Comparison of ENCODE assay signal across 28 mouse cellular contexts in genomic region chr2:122172188-122172587, GRCm38 (mm10). TPM values are rescaled to one million over a fixed set of nuclear protein-coding genes. Genes with fewer than 3 reads are reported as not detected.
DNase-seq lines count a peak whose midpoint lies in the region; ATAC-seq and TF ChIP-seq lines count a peak whose summit lies in the region.
"Had no signal": no experiment of that assay in that cellular context is flagged by ENCODE, and none has a peak within 500 bp of the region (broad histone marks: within the 10 kb centered on the region; RNA-seq: fewer than 3 reads in every experiment).

No protein-coding gene starts in this region.

- no peak for TF ChIP-seq POLR2A in thymus, adult 2 months (IDR thresholded peaks at IDR 0.05; ENCODE audit: control insufficient read depth, extremely low read depth, insufficient read depth, low read length, poor library complexity)

- H3K4me2 ChIP-seq in lung, embryonic 16.5 days (ENCODE audit: low read depth, low read length) = no peak overlapping the region
- H3K4me2 ChIP-seq: embryonic facial prominence, embryonic 13.5 days; heart, embryonic 13.5 days; hindbrain, embryonic 13.5 days; midbrain, embryonic 12.5 days; neural tube, embryonic 12.5 days had no signal

- H3K27ac ChIP-seq in lung, embryonic 16.5 days (ENCODE audit: low read length) = no peak overlapping the region
- H3K27ac ChIP-seq in thymus, adult 2 months (ENCODE audit: control insufficient read depth, insufficient read depth, low read length) = no peak overlapping the region
- H3K27ac ChIP-seq: embryonic facial prominence, embryonic 13.5 days; heart, adult 2 months; heart, embryonic 13.5 days; hindbrain, embryonic 13.5 days; midbrain, embryonic 12.5 days; neural tube, embryonic 12.5 days had no signal

- H3K9ac ChIP-seq in lung, embryonic 16.5 days (ENCODE audit: low read length) = no peak overlapping the region
- H3K9ac ChIP-seq: embryonic facial prominence, embryonic 13.5 days; heart, embryonic 13.5 days; hindbrain, embryonic 13.5 days; midbrain, embryonic 12.5 days; neural tube, embryonic 12.5 days had no signal

- TF ChIP-seq CTCF in thymus, adult 2 months (IDR thresholded peaks at IDR 0.05; ENCODE audit: borderline replicate concordance, control insufficient read depth, extremely low read depth, insufficient read depth, low read length, poor library complexity) = no peak

- ATAC-seq in frontal cortex, adult (ENCODE audit: low TSS enrichment) = 0 out of 2 replicates have a peak, but pooled peaks have one; percentile 44
- peak; percentile 51; the same call in 1 of the 2 replicates for ATAC-seq in lung, embryonic 16.5 days (ENCODE audit: low read depth)

- H3K9me3 ChIP-seq in lung, embryonic 16.5 days (ENCODE audit: control insufficient read depth, low read length) = no peaks in the 10 kb centered on the region
- H3K9me3 ChIP-seq: embryonic facial prominence, embryonic 13.5 days; heart, embryonic 13.5 days; hindbrain, embryonic 13.5 days; midbrain, embryonic 12.5 days; neural tube, embryonic 12.5 days had no signal

- WGBS in lung, embryonic 16.5 days = 90% methylated on average over 2 of the region's 2 CpGs
- 85% methylated on average over 2 of the region's 2 CpGs for WGBS in thymus, adult 2 months

- no peaks in the 10 kb centered on the region for H3K27me3 ChIP-seq in lung, embryonic 16.5 days (ENCODE audit: control insufficient read depth, insufficient read depth, low read depth, low read length)
- H3K27me3 ChIP-seq in thymus, adult 2 months (ENCODE audit: control insufficient read depth, insufficient read depth, low read length) = no peaks in the 10 kb centered on the region
- H3K27me3 ChIP-seq: embryonic facial prominence, embryonic 13.5 days; heart, embryonic 13.5 days; hindbrain, embryonic 13.5 days; midbrain, embryonic 12.5 days; neural tube, embryonic 12.5 days had no signal

- H3K4me1 ChIP-seq in lung, embryonic 16.5 days (replicated peaks; ENCODE audit: control insufficient read depth, insufficient read depth, low read length) = no peaks in the 10 kb centered on the region
- H3K4me1 ChIP-seq in thymus, adult 2 months (replicated peaks; ENCODE audit: control insufficient read depth, insufficient read depth, low read length) = no peaks in the 10 kb centered on the region
- H3K4me1 ChIP-seq: embryonic facial prominence, embryonic 13.5 days; heart, embryonic 13.5 days; hindbrain, embryonic 13.5 days; midbrain, embryonic 12.5 days; neural tube, embryonic 12.5 days had no signal

- H3K4me3 ChIP-seq in lung, embryonic 16.5 days (ENCODE audit: low read length) = no peak overlapping the region
- no peak overlapping the region for H3K4me3 ChIP-seq in thymus, adult 2 months (ENCODE audit: control insufficient read depth, insufficient read depth, low read length)
- H3K4me3 ChIP-seq: embryonic facial prominence, embryonic 13.5 days; heart, adult 2 months; heart, embryonic 13.5 days; hindbrain, embryonic 13.5 days; midbrain, embryonic 12.5 days; neural tube, embryonic 12.5 days had no signal

- DNase-seq in frontal cortex, postnatal 25 days (ENCODE audit: low spot score in 2 of 2) = no peak
- DNase-seq in lung, postnatal 10 days = no peak
- DNase-seq in 3T3-L1 (ENCODE audit: low read depth, low spot score) = peak; percentile 90
- peak; percentile 90 for DNase-seq in adipocyte (ENCODE audit: low spot score)
- DNase-seq in thymus, adult 2 months = no peak
- no peak for DNase-seq in thymus, postnatal 14 days
- DNase-seq: adrenal gland, postnatal 36 days; cerebellum, adult 11-12 months; cerebellum, postnatal 25 days; gastrocnemius, postnatal 36 days; heart, adult 2 months; heart, postnatal 14 days; kidney, adult 8-10 months; kidney, postnatal 10 days; lung, postnatal 14 days; retina, postnatal 1 day; spleen, adult 18-20 months had no signal

- H3K36me3 ChIP-seq in lung, embryonic 16.5 days (ENCODE audit: control insufficient read depth, insufficient read depth, low read length) = no peaks in the 10 kb centered on the region
- H3K36me3 ChIP-seq in thymus, adult 2 months (ENCODE audit: control insufficient read depth, insufficient read depth, low read length) = no peaks in the 10 kb centered on the region
- H3K36me3 ChIP-seq: embryonic facial prominence, embryonic 13.5 days; heart, embryonic 13.5 days; hindbrain, embryonic 13.5 days; midbrain, embryonic 12.5 days; neural tube, embryonic 12.5 days had no signal

RNA-seq across cellular contexts. Expression of gene Trim69, which starts 11.7 kb away (rescaled TPM):
- polyA plus RNA-seq in lung, embryonic 16.5 days (2015; fragmentation: Nextera tagmentation; extraction: Ambion mirVana) = 0.11 TPM in 1 of 2 replicates, not detected in the other
- 0.12 and 0.13 TPM in 2 replicates for polyA plus RNA-seq in thymus, adult 2 months (2012; rRNA removed)
- polyA plus RNA-seq: embryonic facial prominence, embryonic 13.5 days; heart, adult 2 months; heart, embryonic 13.5 days; hindbrain, embryonic 13.5 days; intestine, embryonic 14.5 days; limb, embryonic 11.5 days; midbrain, embryonic 12.5 days; neural tube, embryonic 12.5 days had no signal

RNA-seq across cellular contexts. Expression of gene Patl2, which starts 13.8 kb away (rescaled TPM):
- not detected in 2 replicates for polyA plus RNA-seq in lung, embryonic 16.5 days (2015; fragmentation: Nextera tagmentation; extraction: Ambion mirVana)
- polyA plus RNA-seq in thymus, adult 2 months (2012; rRNA removed) = 0.61 and 0.92 TPM in 2 replicates
- polyA plus RNA-seq: embryonic facial prominence, embryonic 13.5 days; heart, adult 2 months; heart, embryonic 13.5 days; hindbrain, embryonic 13.5 days; intestine, embryonic 14.5 days; limb, embryonic 11.5 days; liver, adult 2 months; midbrain, embryonic 12.5 days; neural tube, embryonic 12.5 days had no signal

RNA-seq across cellular contexts. Expression of gene Terb2, which starts 13.9 kb away (rescaled TPM):
- polyA plus RNA-seq in lung, embryonic 16.5 days (2015; fragmentation: Nextera tagmentation; extraction: Ambion mirVana) = not detected in 2 replicates
- polyA plus RNA-seq in thymus, adult 2 months (2012; rRNA removed) = not detected in 2 replicates
- polyA plus RNA-seq: embryonic facial prominence, embryonic 13.5 days; heart, adult 2 months; heart, embryonic 13.5 days; hindbrain, embryonic 13.5 days; intestine, embryonic 14.5 days; limb, embryonic 11.5 days; liver, adult 2 months; liver, embryonic 16.5 days; midbrain, embryonic 12.5 days; neural tube, embryonic 12.5 days had no signal

RNA-seq across cellular contexts. Expression of gene B2m, which starts 24.7 kb away (rescaled TPM):
- polyA plus RNA-seq in lung, embryonic 16.5 days (2015; fragmentation: Nextera tagmentation; extraction: Ambion mirVana) = 408 and 412 TPM in 2 replicates
- polyA plus RNA-seq in thymus, adult 2 months (2012; rRNA removed) = 1,110 and 1,280 TPM in 2 replicates

RNA-seq across cellular contexts. Expression of gene Spg11, which starts 54.0 kb away (rescaled TPM):
- 8.9 and 9.5 TPM in 2 replicates for polyA plus RNA-seq in lung, embryonic 16.5 days (2015; fragmentation: Nextera tagmentation; extraction: Ambion mirVana)
- polyA plus RNA-seq in thymus, adult 2 months (2012; rRNA removed) = 14.0 and 14.9 TPM in 2 replicates

Comparison
In these comparisons a context has a peak if more than half of its experiments do, and no peak if none do; other contexts are left out.
1. DNase-seq: peak in 3T3-L1 (single experiment) and adipocyte (single experiment); none in frontal cortex, postnatal 25 days (0 of 2), lung, postnatal 10 days (single experiment), thymus, adult 2 months (single experiment) and thymus, postnatal 14 days (single experiment).